Mouse (Mus musculus): Measurements from ENCODE around the gene Spg20.

Spg20 gene

GRCm38 (mm10) chr3:55111935-55112709, at the start of gene Spg20:
Gene Spg20, plus strand, starts transcription at chr3:55112108.
- peak; percentile 93 for DNase-seq (ENCODE audit: low read depth, low spot score)

DNA sequence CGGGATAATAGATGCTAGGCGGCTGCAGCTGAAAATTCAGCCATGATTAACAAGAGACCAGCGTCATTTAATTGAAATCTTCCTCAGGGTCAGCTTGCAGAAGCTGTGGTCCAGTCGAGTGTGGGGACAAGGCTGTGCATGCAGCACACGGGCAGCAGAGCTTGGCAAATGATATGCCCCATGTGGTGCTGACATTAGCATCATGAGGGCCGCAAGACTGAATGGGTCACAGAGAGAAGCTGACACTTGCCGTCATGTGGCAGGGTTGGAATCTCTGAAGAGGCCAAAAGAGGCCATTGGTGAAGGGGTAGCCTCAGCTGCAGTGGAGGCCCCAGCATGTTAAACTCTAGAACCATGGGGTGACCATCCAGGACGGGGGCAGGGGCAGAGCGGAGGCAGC, 49.3 kb upstream of the Spg20 start:
- DNase-seq (ENCODE audit: low read depth, low spot score) = no peak

DNA sequence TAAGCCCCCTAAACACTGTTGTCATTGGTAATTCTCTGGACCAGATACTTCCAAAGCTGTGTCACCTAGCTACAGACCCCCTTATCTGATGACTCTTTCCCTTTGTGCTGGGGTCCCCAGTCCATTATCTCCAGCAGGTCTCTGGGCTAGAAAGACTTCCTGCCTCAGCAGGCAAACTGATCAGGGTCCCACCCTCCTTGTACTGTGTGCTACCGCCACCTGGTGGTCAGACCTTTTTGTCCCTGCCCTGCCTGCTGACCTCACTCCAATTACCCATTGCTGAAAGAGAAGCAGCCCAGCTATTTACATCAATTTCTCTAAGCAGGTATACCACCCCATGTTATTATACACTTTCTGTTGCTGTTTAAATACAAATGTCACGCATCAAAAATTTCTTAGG, 47.5 kb upstream of the Spg20 start:
- peak; percentile 82 for DNase-seq (ENCODE audit: low read depth, low spot score)

GRCm38 (mm10) chr3:55065738-55066665, 45.9 kb upstream of the Spg20 start:
- no peak for DNase-seq (ENCODE audit: low read depth, low spot score)

- DNase-seq (ENCODE audit: low read depth, low spot score) = no peak
These were observed 45.3 kb upstream of the Spg20 start for GRCm38 (mm10) chr3:55066666-55067023.

GRCm38 (mm10) chr3:55067791-55068434, 44.0 kb upstream of the Spg20 start:
- no peak for DNase-seq (ENCODE audit: low read depth, low spot score)

- DNase-seq (ENCODE audit: low read depth, low spot score) = no peak
These were observed 37.2 kb upstream of the Spg20 start for GRCm38 (mm10) chr3:55074576-55075293.

DNA sequence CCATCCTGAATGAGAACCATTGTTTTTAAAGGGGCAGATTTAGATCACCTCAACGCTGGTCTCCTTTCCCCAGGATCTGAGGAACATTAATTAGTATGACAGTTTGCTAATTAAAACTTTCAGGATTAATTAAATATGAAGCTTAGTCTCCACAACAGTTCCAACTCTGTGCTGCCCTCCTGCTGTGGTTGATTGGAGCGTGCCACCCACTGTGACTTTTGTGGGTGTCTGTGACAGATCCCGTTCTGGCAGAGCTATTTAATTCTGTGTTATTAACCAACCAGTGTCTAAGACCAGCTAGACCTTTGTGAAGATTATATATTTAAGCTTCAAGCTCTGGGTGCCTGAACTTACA, 36.6 kb upstream of the Spg20 start:
- no peak for DNase-seq (ENCODE audit: low read depth, low spot score)

DNA sequence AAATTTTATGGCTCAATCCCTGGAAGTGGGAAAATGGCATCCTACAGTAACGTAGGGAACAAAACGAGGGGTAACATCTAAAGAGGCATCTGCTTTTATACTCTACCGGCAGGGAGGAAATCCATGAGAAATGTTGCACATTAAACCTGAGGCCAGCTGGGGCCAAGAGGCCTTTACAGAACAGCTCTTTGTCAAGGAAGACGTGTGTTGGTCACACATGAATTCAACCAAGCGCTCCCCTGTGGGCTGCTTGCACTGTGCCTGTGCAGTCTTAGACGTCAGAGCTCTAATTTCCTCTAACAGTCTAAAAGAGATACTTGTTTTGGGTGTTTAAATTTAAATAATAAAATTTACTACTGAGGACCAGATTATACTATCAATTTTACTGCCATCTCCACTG, 33.7 kb upstream of the Spg20 start:
- DNase-seq (ENCODE audit: low read depth, low spot score) = peak; percentile 52

DNA sequence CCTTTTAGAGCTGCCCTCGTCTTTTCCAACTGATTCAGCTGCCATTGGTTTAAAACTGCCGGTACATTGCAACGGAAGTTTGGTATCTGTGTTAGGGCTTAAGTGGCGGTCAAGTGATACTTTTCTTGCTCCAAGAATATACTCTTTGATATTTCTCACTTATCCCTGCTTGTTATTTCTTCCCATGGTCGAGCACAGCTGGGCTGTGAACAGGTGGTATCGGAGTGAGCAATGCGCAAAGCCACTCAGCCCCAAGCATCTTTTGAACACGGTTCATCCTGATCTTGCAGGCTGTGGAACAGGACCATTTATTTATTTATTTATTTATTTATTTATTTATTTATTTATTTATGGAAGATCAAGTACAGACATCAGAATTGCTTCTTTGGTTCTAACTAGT, 32.3 kb upstream of the Spg20 start:
- DNase-seq (ENCODE audit: low read depth, low spot score) = no peak

- peak; percentile 86 for DNase-seq (ENCODE audit: low read depth, low spot score)
These were observed 31.9 kb upstream of the Spg20 start for GRCm38 (mm10) chr3:55080055-55080454.

GRCm38 (mm10) chr3:55084781-55085180, 27.1 kb upstream of the Spg20 start:
- DNase-seq (ENCODE audit: low read depth, low spot score) = no peak

GRCm38 (mm10) chr3:55085716-55086115, 26.2 kb upstream of the Spg20 start:
- DNase-seq (ENCODE audit: low read depth, low spot score) = no peak

- DNase-seq (ENCODE audit: low read depth, low spot score) = no peak
These were observed 25.0 kb upstream of the Spg20 start for GRCm38 (mm10) chr3:55086948-55087347.

GRCm38 (mm10) chr3:55087360-55087759, 24.5 kb upstream of the Spg20 start:
- no peak for DNase-seq (ENCODE audit: low read depth, low spot score)

DNA sequence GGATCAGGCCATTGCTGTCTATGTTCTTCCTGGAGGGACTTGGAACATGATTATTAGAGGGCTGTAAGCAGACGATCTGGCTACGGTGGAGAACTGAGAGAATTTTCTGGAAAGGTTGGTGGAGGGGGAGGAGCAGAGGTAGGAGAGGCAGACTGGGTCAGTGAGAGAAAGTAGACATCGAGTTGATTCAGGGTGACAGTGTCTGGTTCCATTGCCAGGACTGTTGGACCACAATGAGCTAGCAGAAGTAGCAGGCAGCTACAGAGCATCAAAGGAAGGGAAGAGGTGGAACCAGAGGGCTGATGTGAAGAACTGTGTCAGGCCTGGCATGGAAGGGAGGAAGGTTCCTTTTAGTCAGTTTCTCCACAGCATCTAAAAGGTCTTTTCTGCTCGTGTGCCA, 23.5 kb upstream of the Spg20 start:
- no peak for DNase-seq (ENCODE audit: low read depth, low spot score)

- no peak for DNase-seq (ENCODE audit: low read depth, low spot score)
These were observed 23.1 kb upstream of the Spg20 start for GRCm38 (mm10) chr3:55088843-55089242.

- no peak for DNase-seq (ENCODE audit: low read depth, low spot score)
These were observed 22.6 kb upstream of the Spg20 start for GRCm38 (mm10) chr3:55089291-55089690.

DNA sequence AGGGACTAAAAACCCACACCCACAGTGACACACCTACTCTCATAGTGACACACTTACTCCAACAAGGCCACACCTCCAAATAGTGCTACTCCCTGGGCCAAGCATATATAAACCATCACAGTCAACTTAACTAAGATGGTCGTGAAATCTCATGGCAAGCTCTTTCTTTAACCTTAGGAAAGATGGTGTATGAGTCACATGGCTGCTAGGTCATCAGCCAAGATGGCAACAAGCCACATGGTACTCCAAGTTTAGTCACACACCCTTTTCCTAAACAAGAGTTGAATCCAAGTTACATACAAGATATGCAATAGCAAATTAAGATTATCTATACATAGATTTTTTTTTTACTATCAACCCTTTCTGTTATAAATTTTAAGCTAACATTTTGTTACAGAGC, 18.7 kb upstream of the Spg20 start:
- no peak for DNase-seq (ENCODE audit: low read depth, low spot score)

- DNase-seq (ENCODE audit: low read depth, low spot score) = peak; percentile 56
These were observed 15.8 kb upstream of the Spg20 start for GRCm38 (mm10) chr3:55095968-55096654.

DNA sequence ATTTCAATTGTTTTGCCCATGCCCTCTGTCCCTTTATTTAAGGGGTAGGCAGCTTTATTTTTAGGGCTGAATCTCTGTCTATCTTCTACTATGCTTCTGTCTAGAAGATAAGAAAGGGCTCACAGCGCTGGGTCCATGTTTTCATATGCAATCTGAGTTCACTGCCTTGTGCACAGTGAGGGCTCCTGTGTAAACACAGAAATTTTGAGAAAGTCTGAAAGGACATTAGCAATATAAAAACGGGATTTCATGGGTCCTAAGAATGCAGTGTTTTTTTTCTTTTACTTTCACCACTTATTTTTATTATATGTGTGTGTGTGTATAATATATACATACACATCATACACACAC, 15.3 kb upstream of the Spg20 start:
- no peak for DNase-seq (ENCODE audit: low read depth, low spot score)
